Mouse (Mus musculus) liver, adult 2 months (tissue): ENCODE results near the gene Nos1ap. TPM values are rescaled to one million over a fixed set of nuclear protein-coding genes. Genes with fewer than 3 reads are reported as not detected.

Source experiments
- DNase-seq: peaks from one replicate; pipeline ENCODE4 v3.0.0-alpha.2; 2011; ENCODE audit warnings: low read depth, low spot score; ENCODE audit errors: extremely low read depth
- H3K27ac ChIP-seq: fragments of 200-500 bp; replicated peaks from 2 replicates; pipeline ENCODE4 v1.5.1; 2012; ENCODE audit warnings: low read depth, mild to moderate bottlenecking, control low read depth, inconsistent platforms, low read length; ENCODE audit not compliant: insufficient read depth
- H3K27me3 ChIP-seq: fragments of 200-500 bp; 2 replicates; pipeline ENCODE4 v1.6.1; 2012; ENCODE audit warnings: mild to moderate bottlenecking, moderate library complexity, low read length, inconsistent platforms; ENCODE audit not compliant: control insufficient read depth, insufficient read depth
- H3K36me3 ChIP-seq: fragments of 200-500 bp; 2 replicates; pipeline ENCODE4 v1.6.1; 2012; ENCODE audit warnings: low read length, inconsistent platforms; ENCODE audit not compliant: control insufficient read depth, insufficient read depth
- H3K4me1 ChIP-seq: fragments of 200-500 bp; 2 replicates; pipeline ENCODE4 v1.6.1; 2011; ENCODE audit warnings: low read length; ENCODE audit not compliant: control insufficient read depth, insufficient read depth
- H3K4me3 ChIP-seq: fragments of 200-500 bp; 2 replicates; pipeline ENCODE4 v1.5.1; 2011; ENCODE audit warnings: low read depth, mild to moderate bottlenecking, control low read depth, low read length, moderate library complexity; ENCODE audit not compliant: insufficient read depth
- H3K79me2 ChIP-seq: fragments of 200-500 bp; 2 replicates; pipeline ENCODE4 v1.6.1; 2012; ENCODE audit warnings: inconsistent platforms, mild to moderate bottlenecking, low read length, moderate library complexity; ENCODE audit not compliant: control insufficient read depth, insufficient read depth
- H3K9ac ChIP-seq: fragments of 200-500 bp; 2 replicates; pipeline ENCODE4 v1.6.1; 2012; ENCODE audit warnings: low read depth, mild to moderate bottlenecking, control low read depth, inconsistent platforms, low read length
- CTCF ChIP-seq: fragments of 200-500 bp; IDR thresholded peaks from 2 replicates; pipeline ENCODE4 v1.5.1; 2011; ENCODE audit warnings: low read depth, low read length, control low read depth
- POLR2A ChIP-seq: fragments of 200-500 bp; IDR thresholded peaks from 2 replicates; pipeline ENCODE4 v1.6.1; 2011; ENCODE audit warnings: low read length, control low read depth; ENCODE audit not compliant: insufficient read depth; ENCODE audit errors: extremely low read depth
- WGBS: fragments of 180-500 bp; shearing (Covaris S2); methylation state at CpG from one replicate; pipeline ENCODE4 v1.1.7; 2018; 5-methylcytosine and 5-hydroxymethylcytosine counted together
- polyA plus RNA-seq: library from polyadenylated mRNA; depleted of rRNA; stranded (reverse); fragments of >200 nt; gene quantifications from 2 replicates; pipeline ENCODE4 v1.2.3, GENCODE M21; 2012
- total RNA-seq: library from RNA; depleted of rRNA; stranded (reverse); fragments of >200 nt; gene quantifications from 2 replicates; pipeline ENCODE4 v1.2.3, GENCODE M21; 2014

The Nos1ap gene
- total and polyA plus RNA-seq, 2 experiments = 1.8 to 3.1 TPM

DNA sequence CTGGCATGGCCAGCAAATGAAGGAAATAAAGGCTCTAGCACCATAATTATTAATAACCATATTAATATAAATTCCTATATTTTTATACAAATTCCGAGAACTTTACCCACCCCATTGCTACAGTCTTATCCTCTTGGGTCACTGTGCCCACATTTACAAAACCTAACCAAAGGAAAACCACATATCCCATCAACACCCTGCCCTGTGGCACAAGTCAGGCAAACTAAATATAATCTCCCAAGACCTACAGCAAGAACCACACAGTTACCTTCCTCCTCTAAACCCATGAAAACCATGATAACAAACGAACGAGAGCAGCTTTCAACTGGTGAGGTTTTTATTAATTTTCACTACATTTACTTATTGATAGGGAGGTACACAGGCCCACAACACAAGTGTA lies 53.3 kb downstream of the Nos1ap start:
- Histone ChIP-seq H3K27me3 (no peaks in the 10 kb centered on the region), H3K36me3 (no peaks in the 10 kb centered on the region), H3K79me2 (peaks cover 11% of the 10 kb centered on the region; the same call in 1 of the 2 replicates), H3K4me3 (no peak overlapping the region), H3K27ac (no peak overlapping the region), H3K9ac (no peak overlapping the region), H3K4me1 (peaks cover 18% of the 10 kb centered on the region)
- DNase-seq = no peak
- TF ChIP-seq POLR2A = no peak
- no peak for TF ChIP-seq CTCF
- 98% methylated on average over 3 of the region's 3 CpGs for WGBS

DNA sequence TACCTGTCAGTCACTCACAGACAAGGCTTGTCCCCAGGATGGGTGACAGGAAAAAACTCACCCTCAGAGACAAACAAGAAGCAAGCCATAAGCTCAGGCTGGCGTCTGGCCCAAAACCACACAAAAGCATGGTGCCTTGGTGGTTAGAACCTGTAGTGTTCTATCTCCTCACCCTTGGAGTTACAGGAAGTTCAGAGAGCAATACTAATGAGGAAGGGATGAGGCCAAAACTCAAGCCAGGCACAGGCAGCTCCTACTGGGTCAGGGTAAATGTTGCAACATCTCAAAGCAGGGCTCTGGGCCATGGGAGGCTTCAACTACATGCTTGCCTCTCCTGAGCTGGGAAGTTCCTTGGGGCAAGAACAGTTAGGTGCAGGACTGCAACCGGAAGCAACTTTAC lies 54.4 kb downstream of the Nos1ap start:
- no peak for TF ChIP-seq CTCF
- TF ChIP-seq POLR2A = no peak
- peaks cover 18% of the 10 kb centered on the region for H3K4me1 ChIP-seq
- 20% methylated on average over 2 of the region's 2 CpGs for WGBS
- H3K36me3 ChIP-seq = no peaks in the 10 kb centered on the region
- H3K4me3 ChIP-seq = no peak overlapping the region
- peak; percentile 87 for DNase-seq
- H3K9ac ChIP-seq = no peak overlapping the region
- no peaks in the 10 kb centered on the region for H3K27me3 ChIP-seq
- H3K27ac ChIP-seq = no peak overlapping the region
- peaks cover 11% of the 10 kb centered on the region; the same call in 1 of the 2 replicates for H3K79me2 ChIP-seq

GRCm38 (mm10) chr1:170531286-170531685 lies 58.4 kb downstream of the Nos1ap start:
- Histone ChIP-seq H3K27ac (no peak overlapping the region), H3K27me3 (no peaks in the 10 kb centered on the region), H3K4me3 (no peak overlapping the region), H3K36me3 (no peaks in the 10 kb centered on the region), H3K9ac (no peak overlapping the region), H3K4me1 (peaks cover 6% of the 10 kb centered on the region), H3K79me2 (peaks cover 8% of the 10 kb centered on the region; the same call in 1 of the 2 replicates)
- WGBS = 83% methylated on average over 2 of the region's 2 CpGs
- DNase-seq = no peak
- TF ChIP-seq POLR2A = no peak
- TF ChIP-seq CTCF = no peak

DNA sequence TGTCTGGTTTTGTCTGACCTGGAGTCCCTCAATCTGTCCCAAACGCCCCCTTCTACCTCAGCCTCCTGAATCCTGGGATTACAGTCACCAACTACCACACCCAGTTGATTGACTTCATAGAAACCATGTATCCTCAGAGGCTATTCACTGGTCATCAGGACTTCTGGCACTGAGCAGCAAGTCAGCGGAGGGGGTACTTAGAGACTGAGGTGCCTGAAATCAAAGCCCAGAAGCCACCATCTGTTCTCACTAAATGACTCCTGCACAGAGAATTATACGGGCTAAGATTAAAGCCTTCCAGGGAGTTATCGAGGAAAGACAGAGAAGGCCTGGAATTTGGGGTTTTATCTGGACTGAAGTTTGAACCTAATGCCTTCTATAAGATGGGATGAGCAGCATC lies 59.2 kb downstream of the Nos1ap start:
- WGBS = 98% methylated on average over 4 of the region's 4 CpGs
- no peak for TF ChIP-seq POLR2A
- no peak for TF ChIP-seq CTCF
- no peaks in the 10 kb centered on the region for H3K27me3 ChIP-seq
- peaks cover 8% of the 10 kb centered on the region; the same call in 1 of the 2 replicates for H3K79me2 ChIP-seq
- DNase-seq = no peak
- H3K27ac ChIP-seq = no peak overlapping the region
- peaks cover 4% of the 10 kb centered on the region for H3K4me1 ChIP-seq
- no peaks in the 10 kb centered on the region for H3K36me3 ChIP-seq
- no peak overlapping the region for H3K4me3 ChIP-seq
- no peak overlapping the region for H3K9ac ChIP-seq

DNA sequence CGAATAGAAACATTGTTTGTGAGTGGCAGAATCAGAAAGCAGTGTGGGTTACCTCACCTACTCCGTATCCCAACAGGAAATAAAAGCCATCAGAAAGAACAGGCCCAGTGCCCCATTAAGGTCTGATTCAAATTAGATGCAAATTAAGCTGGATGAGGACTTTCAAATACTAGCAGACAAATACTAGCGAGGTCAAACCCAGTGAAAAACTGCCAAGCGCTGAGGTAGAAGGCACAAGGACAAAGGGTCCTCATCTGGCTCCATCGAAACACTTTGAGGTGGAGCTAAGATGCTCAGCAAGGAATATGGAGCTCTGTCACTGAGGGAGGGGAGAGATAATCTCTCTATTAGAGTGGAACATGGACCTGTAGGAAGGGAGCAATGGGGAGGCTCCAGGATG lies 66.8 kb downstream of the Nos1ap start:
- no peaks in the 10 kb centered on the region for H3K27me3 ChIP-seq
- H3K9ac ChIP-seq = no peak overlapping the region
- DNase-seq = no peak
- peaks cover 3% of the 10 kb centered on the region; the same call in 1 of the 2 replicates for H3K79me2 ChIP-seq
- H3K36me3 ChIP-seq = no peaks in the 10 kb centered on the region
- TF ChIP-seq CTCF = no peak
- no peak for TF ChIP-seq POLR2A
- no peak overlapping the region for H3K4me3 ChIP-seq
- 89% methylated on average over 5 of the region's 5 CpGs for whole genome bisulfite sequencing
- no peak overlapping the region for H3K27ac ChIP-seq
- H3K4me1 ChIP-seq = no peaks in the 10 kb centered on the region

- peaks cover 4% of the 10 kb centered on the region; the same call in 1 of the 2 replicates for H3K4me1 ChIP-seq
- 62% methylated on average over 6 of the region's 6 CpGs for WGBS
- H3K79me2 ChIP-seq = peaks cover 3% of the 10 kb centered on the region; the same call in 1 of the 2 replicates
- no peak overlapping the region for H3K4me3 ChIP-seq
- TF ChIP-seq CTCF (no peak), POLR2A (no peak)
- H3K27me3 ChIP-seq = no peaks in the 10 kb centered on the region
- H3K27ac ChIP-seq = no peak overlapping the region
- no peak overlapping the region for H3K9ac ChIP-seq
- DNase-seq = no peak
- no peaks in the 10 kb centered on the region for H3K36me3 ChIP-seq
These were observed 68.0 kb downstream of the Nos1ap start for GRCm38 (mm10) chr1:170521520-170522205.
